Mouse (Mus musculus) limb, embryonic 13.5 days (tissue): ENCODE data around the gene Cracr2b. TPM values are rescaled to one million over a fixed set of nuclear protein-coding genes. Genes with fewer than 3 reads are reported as not detected.

Source experiments
- ATAC-seq: fragments of 200-750 bp; cut with Nextera tagmentation; 2 replicates; pipeline ENCODE4 v1.8.0; 2017; ENCODE audit warnings: low read depth, moderate number of reproducible peaks, moderate TSS enrichment; ENCODE audit not compliant: low FRiP score
- H3K27ac ChIP-seq: fragments of 300-500 bp; sonication (generic); 2 replicates; pipeline ENCODE4 v1.5.1; 2015; ENCODE audit warnings: inconsistent platforms, mild to moderate bottlenecking, moderate library complexity
- H3K27me3 ChIP-seq: fragments of 300-500 bp; sonication (generic); 2 replicates; pipeline ENCODE4 v1.6.1; 2015; ENCODE audit warnings: mild to moderate bottlenecking, inconsistent platforms
- H3K36me3 ChIP-seq: fragments of 300-500 bp; sonication (generic); 2 replicates; pipeline ENCODE4 v1.6.1; 2015; ENCODE audit warnings: inconsistent platforms, mild to moderate bottlenecking, moderate library complexity
- H3K4me1 ChIP-seq: fragments of 300-500 bp; sonication (generic); 2 replicates; pipeline ENCODE4 v1.6.1; 2015; ENCODE audit warnings: inconsistent platforms
- H3K4me2 ChIP-seq: fragments of 300-500 bp; sonication (generic); replicated peaks from 2 replicates; pipeline ENCODE4 v1.6.1; 2015; ENCODE audit warnings: inconsistent platforms, mild to moderate bottlenecking, moderate library complexity
- H3K4me3 ChIP-seq: fragments of 300-500 bp; sonication (generic); 2 replicates; pipeline ENCODE4 v1.5.1; 2015; ENCODE audit warnings: moderate library complexity, mild to moderate bottlenecking, inconsistent platforms
- H3K9ac ChIP-seq: fragments of 300-500 bp; sonication (generic); 2 replicates; pipeline ENCODE4 v1.6.1; 2015; ENCODE audit warnings: mild to moderate bottlenecking, inconsistent platforms
- H3K9me3 ChIP-seq: fragments of 300-500 bp; sonication (generic); 2 replicates; pipeline ENCODE4 v1.6.1; 2016; ENCODE audit warnings: inconsistent platforms
- WGBS: fragments of 180-500 bp; shearing (Covaris S2); methylation state at CpG from one replicate; pipeline ENCODE4 v1.1.7; 2015; 5-methylcytosine and 5-hydroxymethylcytosine counted together
- polyA plus RNA-seq: library from polyadenylated mRNA; unstranded; fragments of >200 nt; fragmentation: Nextera tagmentation; extraction: Ambion mirVana; gene quantifications from 2 replicates; pipeline ENCODE4 v1.2.1, GENCODE M21; 2015

The Cracr2b gene
- polyA plus RNA-seq, 1 experiment from 2014 or later = 13.5 TPM

DNA sequence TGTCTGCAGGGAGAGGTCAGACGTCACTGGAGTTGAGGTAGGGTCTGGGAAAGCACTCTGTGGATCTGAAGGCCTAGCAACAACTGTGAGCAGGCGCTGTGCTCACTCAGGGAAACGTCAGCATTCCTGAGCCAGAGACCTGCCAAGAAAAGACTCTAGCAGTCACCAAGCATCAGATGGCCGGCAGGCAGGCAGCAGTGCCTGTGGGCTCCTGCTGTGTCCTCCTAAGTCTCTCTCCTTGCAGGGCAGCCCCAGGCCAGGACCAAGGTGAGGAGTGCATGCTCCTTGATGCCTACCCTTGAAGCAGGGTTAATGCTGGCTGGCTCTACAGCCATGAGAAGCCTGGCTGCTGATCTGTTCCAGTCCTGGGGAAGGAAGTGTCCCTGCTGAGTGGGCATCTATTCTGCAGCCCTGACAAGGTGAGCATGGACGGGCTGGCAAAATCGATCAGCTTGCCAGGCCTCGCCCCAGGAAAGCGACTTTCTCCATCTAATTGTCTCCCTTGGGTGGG, 49.8 kb downstream of the Cracr2b start:
- Histone ChIP-seq H3K27me3 (no peaks in the 10 kb centered on the region), H3K27ac (no peak overlapping the region), H3K4me1 (no peaks in the 10 kb centered on the region), H3K4me3 (no peak overlapping the region), H3K9ac (peak overlapping the region; percentile 25; the same call in 1 of the 2 replicates), H3K36me3 (peaks cover 45% of the 10 kb centered on the region), H3K9me3 (no peaks in the 10 kb centered on the region), H3K4me2 (no peak overlapping the region)
- 66% methylated on average over 8 of the region's 8 CpGs for WGBS
- no peak for ATAC-seq

Other genes with a start within 250 kb of the Cracr2b start
- gene Lmntd2, start 247.0 kb upstream of the Cracr2b start, polyA plus RNA-seq = 2.6 TPM in 2 replicates
- gene Rassf7, start 245.2 kb upstream of the Cracr2b start, polyA plus RNA-seq = 32.7 and 34.0 TPM in 2 replicates
- gene Phrf1, start 232.3 kb upstream of the Cracr2b start, polyA plus RNA-seq = 87.2 and 88.0 TPM in 2 replicates
- 1.8 and 2.3 TPM in 2 replicates for gene Irf7, start 194.6 kb upstream of the Cracr2b start, polyA plus RNA-seq
- 0.13 TPM in 1 of 2 replicates, not detected in the other for gene Cdhr5, start 184.3 kb upstream of the Cracr2b start, polyA plus RNA-seq
- gene Sct, start 182.0 kb upstream of the Cracr2b start, polyA plus RNA-seq = 12.1 and 12.8 TPM in 2 replicates
- gene Drd4, start 169.1 kb upstream of the Cracr2b start, polyA plus RNA-seq = 1.6 and 2.3 TPM in 2 replicates
- 77.5 and 79.9 TPM in 2 replicates for gene Deaf1, start 133.4 kb upstream of the Cracr2b start, polyA plus RNA-seq
- gene Tmem80, start 133.4 kb upstream of the Cracr2b start, polyA plus RNA-seq = 45.0 and 48.7 TPM in 2 replicates
- 7.4 and 10.3 TPM in 2 replicates for gene Eps8l2, start 122.2 kb upstream of the Cracr2b start, polyA plus RNA-seq
- 266 and 280 TPM in 2 replicates for gene Taldo1, start 68.9 kb upstream of the Cracr2b start, polyA plus RNA-seq
- 73.8 and 75.9 TPM in 2 replicates for gene Gatd1, start 47.0 kb upstream of the Cracr2b start, polyA plus RNA-seq
- gene Cend1, start 31.6 kb upstream of the Cracr2b start, polyA plus RNA-seq = 5.1 and 5.2 TPM in 2 replicates
- gene Slc25a22, start 23.2 kb upstream of the Cracr2b start, polyA plus RNA-seq = 38.8 and 39.3 TPM in 2 replicates
- 11.7 and 12.0 TPM in 2 replicates for gene Pidd1, start 17.1 kb upstream of the Cracr2b start, polyA plus RNA-seq
- 1,214 and 1,220 TPM in 2 replicates for gene Rplp2, start 13.7 kb upstream of the Cracr2b start, polyA plus RNA-seq
- 13.9 and 14.7 TPM in 2 replicates for gene Pnpla2, start 5.9 kb upstream of the Cracr2b start, polyA plus RNA-seq
- 12.6 and 14.6 TPM in 2 replicates for gene Cd151, start 6.3 kb downstream of the Cracr2b start, polyA plus RNA-seq
- gene Polr2l, start 14.0 kb downstream of the Cracr2b start, polyA plus RNA-seq = 63.4 and 64.3 TPM in 2 replicates
- gene Tspan4, start 14.1 kb downstream of the Cracr2b start, polyA plus RNA-seq = 70.5 and 71.2 TPM in 2 replicates
- 42.9 and 43.5 TPM in 2 replicates for gene Chid1, start 78.8 kb downstream of the Cracr2b start, polyA plus RNA-seq
- 86.6 and 93.4 TPM in 2 replicates for gene Ap2a2, start 101.1 kb downstream of the Cracr2b start, polyA plus RNA-seq
- gene Muc6, start 194.2 kb downstream of the Cracr2b start, polyA plus RNA-seq = 0.18 and 0.32 TPM in 2 replicates
- 0.32 and 1.1 TPM in 2 replicates for gene Muc2, start 229.2 kb downstream of the Cracr2b start, polyA plus RNA-seq